Mouse (Mus musculus) liver, embryonic 12.5 days (tissue): ENCODE data around the gene Kif6. TPM values are rescaled to one million over a fixed set of nuclear protein-coding genes. Genes with fewer than 3 reads are reported as not detected.

ENCODE experiments used
- ATAC-seq: fragments of 200-750 bp; cut with Nextera tagmentation; 2 replicates; pipeline ENCODE4 v1.8.0; 2017; ENCODE audit warnings: moderate number of reproducible peaks, mild to moderate bottlenecking, moderate library complexity
- H3K27ac ChIP-seq: fragments of 300-500 bp; sonication (generic); 2 replicates; pipeline ENCODE4 v1.5.1; 2016; ENCODE audit warnings: mild to moderate bottlenecking
- H3K27me3 ChIP-seq: fragments of 300-500 bp; sonication (generic); replicated peaks from 2 replicates; pipeline ENCODE4 v1.6.1; 2016; ENCODE audit warnings: mild to moderate bottlenecking, moderate library complexity
- H3K36me3 ChIP-seq: fragments of 300-500 bp; sonication (generic); 2 replicates; pipeline ENCODE4 v1.6.1; 2016; ENCODE audit warnings: mild to moderate bottlenecking, moderate library complexity
- H3K4me1 ChIP-seq: fragments of 300-500 bp; sonication (generic); 2 replicates; pipeline ENCODE4 v1.6.1; 2016
- H3K4me2 ChIP-seq: fragments of 300-500 bp; sonication (generic); 2 replicates; pipeline ENCODE4 v1.6.1; 2016; ENCODE audit warnings: mild to moderate bottlenecking, moderate library complexity
- H3K4me3 ChIP-seq: fragments of 300-500 bp; sonication (generic); 2 replicates; pipeline ENCODE4 v1.5.1; 2016; ENCODE audit warnings: mild to moderate bottlenecking, moderate library complexity
- H3K9ac ChIP-seq: fragments of 300-500 bp; sonication (generic); 2 replicates; pipeline ENCODE4 v1.6.1; 2016; ENCODE audit warnings: mild to moderate bottlenecking, moderate library complexity
- H3K9me3 ChIP-seq: fragments of 300-500 bp; sonication (generic); replicated peaks from 2 replicates; pipeline ENCODE4 v1.6.1; 2016; ENCODE audit warnings: mild to moderate bottlenecking, moderate library complexity
- WGBS: fragments of 180-500 bp; shearing (Covaris S2); methylation state at CpG from one replicate; pipeline ENCODE4 v1.1.7; 2016; ENCODE audit not compliant: insufficient replicate concordance; 5-methylcytosine and 5-hydroxymethylcytosine counted together
- polyA plus RNA-seq: library from polyadenylated mRNA; unstranded; fragments of >200 nt; fragmentation: Nextera tagmentation; extraction: Ambion mirVana; gene quantifications from 2 replicates; pipeline ENCODE4 v1.2.1, GENCODE M21; 2016

Kif6 gene
- polyA plus RNA-seq, 1 experiment from 2014 or later = 0.44 TPM

DNA sequence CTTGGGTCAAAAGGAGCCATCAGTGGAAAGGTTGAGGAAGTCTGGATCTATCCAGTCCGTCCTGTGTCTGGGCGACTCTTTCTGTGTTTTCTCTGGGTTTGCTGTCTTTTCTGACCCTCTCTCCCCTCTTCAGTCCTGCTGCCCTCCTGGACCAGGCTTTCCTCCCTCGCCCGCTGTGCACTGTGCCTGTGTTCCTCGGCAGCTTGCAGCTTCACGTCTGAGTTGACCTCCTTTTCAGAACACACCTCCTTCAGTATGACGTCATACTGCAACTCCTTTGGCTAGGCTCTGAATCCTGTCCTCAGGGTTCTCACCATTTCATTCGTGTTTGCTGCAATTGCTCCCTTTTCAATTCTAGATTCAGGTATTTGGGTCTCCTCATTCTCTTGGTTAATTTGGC lies 18.1 kb downstream of the Kif6 start:
- Histone ChIP-seq H3K9me3 (no peaks in the 10 kb centered on the region), H3K4me2 (no peak overlapping the region), H3K27me3 (no peaks in the 10 kb centered on the region), H3K9ac (no peak overlapping the region), H3K36me3 (no peaks in the 10 kb centered on the region), H3K4me3 (no peak overlapping the region), H3K27ac (no peak overlapping the region), H3K4me1 (no peaks in the 10 kb centered on the region)
- no peak for ATAC-seq
- WGBS = 51% methylated on average over 8 of the region's 8 CpGs

DNA sequence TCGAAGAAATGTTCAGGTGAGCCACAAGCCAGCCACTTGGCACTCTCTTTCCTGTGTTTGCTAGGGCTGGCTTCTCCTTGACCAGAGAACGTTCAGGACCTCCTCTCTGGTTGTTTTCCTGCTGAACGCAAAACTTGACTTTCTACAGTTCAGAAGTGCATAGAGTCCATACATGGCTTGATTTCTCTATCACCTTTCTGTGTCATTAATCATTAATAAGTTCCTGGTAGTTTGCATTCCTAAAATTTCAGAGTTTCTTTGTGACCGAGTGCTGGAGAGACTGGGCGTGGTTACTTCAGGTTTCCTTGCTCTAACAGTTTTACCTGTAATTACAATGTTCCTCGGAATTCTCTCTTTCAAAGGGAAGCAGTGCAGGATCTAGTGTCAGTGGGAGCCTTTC lies 27.0 kb downstream of the Kif6 start:
- Histone ChIP-seq H3K36me3 (no peaks in the 10 kb centered on the region), H3K4me1 (no peaks in the 10 kb centered on the region), H3K27ac (no peak overlapping the region), H3K4me2 (no peak overlapping the region), H3K4me3 (no peak overlapping the region), H3K9me3 (no peaks in the 10 kb centered on the region), H3K27me3 (no peaks in the 10 kb centered on the region), H3K9ac (no peak overlapping the region)
- 67% methylated on average over 6 of the region's 6 CpGs for WGBS
- no peak for ATAC-seq

DNA sequence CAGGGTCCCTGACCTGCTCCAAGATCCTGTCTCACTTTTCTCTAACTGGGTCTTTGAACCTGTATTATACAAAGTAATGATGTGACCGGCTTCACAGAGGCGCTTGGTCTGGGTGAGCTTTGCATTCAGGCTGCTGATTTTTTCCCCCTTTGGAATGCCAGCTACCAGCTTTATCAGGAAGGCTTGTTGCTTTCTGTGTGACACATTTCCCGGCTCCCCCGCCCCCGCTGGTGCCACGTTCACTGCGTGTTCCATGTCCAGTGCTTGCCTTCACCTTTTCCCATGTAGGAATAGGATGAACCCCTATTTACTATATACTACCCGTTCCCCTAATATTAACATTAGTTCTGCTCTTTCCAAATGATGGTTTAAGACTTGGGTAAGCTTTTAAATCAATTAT lies 27.4 kb downstream of the Kif6 start:
- no peak overlapping the region for H3K27ac ChIP-seq

DNA sequence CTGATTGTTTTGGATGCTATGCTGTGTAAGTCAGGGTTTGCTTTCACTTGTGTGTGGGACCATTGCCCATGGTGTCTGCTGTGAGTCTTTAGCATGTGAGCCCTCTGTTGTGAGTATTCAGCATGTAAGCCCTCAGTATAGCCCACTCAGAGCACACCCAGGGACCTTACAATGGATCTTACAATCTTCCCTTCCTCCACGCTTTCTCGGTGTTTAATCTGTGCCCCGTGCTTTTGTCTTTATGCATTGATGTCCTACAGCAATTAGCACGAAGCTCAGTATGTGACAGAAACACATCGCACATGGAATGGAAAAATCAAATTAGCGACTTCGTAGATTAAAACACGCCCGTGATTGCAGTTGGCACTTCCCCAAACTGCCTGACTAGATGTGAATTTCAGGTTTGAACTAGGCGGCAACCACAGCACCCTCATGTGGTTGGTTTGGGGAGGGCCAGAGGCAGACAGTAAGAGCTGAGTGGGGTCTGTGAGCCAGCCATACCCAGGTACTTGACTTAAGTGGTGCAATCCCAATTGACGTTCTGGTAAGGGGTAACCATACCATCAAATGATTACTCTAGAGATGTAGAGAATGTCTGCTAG lies 28.1 kb downstream of the Kif6 start:
- H3K9me3 ChIP-seq = no peaks in the 10 kb centered on the region
- no peaks in the 10 kb centered on the region for H3K4me1 ChIP-seq
- H3K27ac ChIP-seq = no peak overlapping the region
- no peak for ATAC-seq
- H3K4me2 ChIP-seq = no peak overlapping the region
- H3K4me3 ChIP-seq = no peak overlapping the region
- WGBS = 71% methylated on average over 11 of the region's 11 CpGs
- no peak overlapping the region for H3K9ac ChIP-seq
- H3K27me3 ChIP-seq = no peaks in the 10 kb centered on the region
- no peaks in the 10 kb centered on the region for H3K36me3 ChIP-seq

More for the DNA sequence above, 27.4 kb downstream of the Kif6 start:
- Histone ChIP-seq H3K9me3 (no peaks in the 10 kb centered on the region), H3K27me3 (no peaks in the 10 kb centered on the region), H3K4me3 (no peak overlapping the region), H3K4me1 (no peaks in the 10 kb centered on the region), H3K9ac (no peak overlapping the region), H3K4me2 (no peak overlapping the region), H3K36me3 (no peaks in the 10 kb centered on the region)
- ATAC-seq = no peak
- WGBS = 71% methylated on average over 8 of the region's 8 CpGs

DNA sequence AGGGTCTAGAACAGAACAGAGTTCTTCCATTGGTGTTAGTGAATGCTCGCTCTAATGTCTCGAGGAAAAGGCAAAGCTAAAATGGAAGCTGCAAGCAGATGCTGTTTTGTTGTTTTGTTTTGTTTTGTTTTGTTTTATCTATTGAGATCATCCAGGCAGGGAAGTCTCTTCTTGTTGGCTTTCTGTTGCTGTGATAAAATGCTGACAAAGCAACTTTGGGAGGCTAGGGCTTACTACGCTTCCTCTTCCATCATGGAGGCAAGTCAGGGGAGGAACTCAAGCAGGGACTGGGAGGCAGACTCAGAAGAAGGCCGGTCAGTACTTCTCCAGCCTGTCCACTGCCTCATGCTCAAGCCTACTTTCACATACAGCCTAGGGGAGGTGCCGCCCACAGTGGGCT lies 31.3 kb downstream of the Kif6 start:
- H3K4me1 ChIP-seq = no peaks in the 10 kb centered on the region

GRCm38 (mm10) chr17:49648970-49649369 lies 34.0 kb downstream of the Kif6 start:
- Histone ChIP-seq H3K4me3 (no peak overlapping the region), H3K27ac (no peak overlapping the region), H3K4me2 (no peak overlapping the region), H3K9ac (no peak overlapping the region), H3K9me3 (0 out of 2 replicates have a peak, but pooled peaks cover 5% of the 10 kb centered on the region), H3K27me3 (no peaks in the 10 kb centered on the region), H3K4me1 (no peaks in the 10 kb centered on the region), H3K36me3 (no peaks in the 10 kb centered on the region)
- ATAC-seq = no peak
- 48% methylated on average over 2 of the region's 2 CpGs for WGBS

More for the DNA sequence above, 31.3 kb downstream of the Kif6 start:
- Histone ChIP-seq H3K9me3 (0 out of 2 replicates have a peak, but pooled peaks cover 5% of the 10 kb centered on the region), H3K36me3 (no peaks in the 10 kb centered on the region), H3K4me2 (no peak overlapping the region), H3K4me3 (no peak overlapping the region), H3K27me3 (no peaks in the 10 kb centered on the region), H3K27ac (no peak overlapping the region), H3K9ac (no peak overlapping the region)
- ATAC-seq = no peak
- WGBS = 81% methylated on average over 5 of the region's 5 CpGs

DNA sequence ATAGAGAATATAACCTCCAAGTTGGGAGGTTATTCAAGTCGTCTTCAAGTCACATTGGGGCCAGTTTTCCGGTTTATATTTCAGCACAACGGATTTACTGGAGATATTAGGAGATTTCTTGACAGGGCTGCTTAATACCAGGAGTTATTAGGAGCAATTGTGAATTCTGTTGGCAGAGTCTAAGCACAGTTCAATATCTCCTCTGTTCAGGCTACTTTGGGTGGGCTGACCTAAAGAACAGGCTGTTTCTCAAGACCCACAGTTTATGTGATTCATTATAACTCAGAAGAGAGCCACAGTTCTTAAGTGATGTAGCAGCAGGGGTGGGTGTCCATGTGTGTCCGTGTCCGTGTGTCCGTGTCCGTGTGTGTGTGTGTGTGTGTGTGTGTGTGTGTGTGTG lies 34.5 kb downstream of the Kif6 start:
- Histone ChIP-seq H3K9me3 (0 out of 2 replicates have a peak, but pooled peaks cover 5% of the 10 kb centered on the region), H3K4me2 (no peak overlapping the region), H3K4me3 (no peak overlapping the region), H3K36me3 (no peaks in the 10 kb centered on the region), H3K9ac (no peak overlapping the region), H3K4me1 (no peaks in the 10 kb centered on the region), H3K27me3 (no peaks in the 10 kb centered on the region), H3K27ac (no peak overlapping the region)
- 65% methylated on average over 7 of the region's 7 CpGs for WGBS
- ATAC-seq = no peak

DNA sequence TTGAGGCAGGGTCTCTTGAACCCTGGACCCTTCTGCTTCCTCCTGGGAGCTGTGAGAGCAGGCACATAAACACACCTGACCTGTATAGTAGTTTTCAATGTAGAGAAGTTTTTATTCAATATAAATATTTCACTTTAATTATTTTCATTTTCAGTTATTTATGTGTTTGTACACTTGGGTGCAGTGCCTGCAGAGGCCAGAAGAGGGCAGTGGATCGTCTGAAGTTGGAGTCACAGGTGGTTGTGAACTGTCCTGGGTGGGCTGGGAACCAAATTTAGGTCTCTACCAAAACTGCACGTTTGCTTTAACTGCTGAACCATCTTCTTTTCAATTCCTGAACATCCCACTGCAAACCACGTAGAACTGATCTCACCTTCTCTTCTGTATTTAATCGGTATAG lies 35.4 kb downstream of the Kif6 start:
- no peak overlapping the region for H3K27ac ChIP-seq
- H3K4me2 ChIP-seq = no peak overlapping the region
- H3K4me1 ChIP-seq = no peaks in the 10 kb centered on the region
- ATAC-seq = no peak
- WGBS = 64% methylated on average over 4 of the region's 4 CpGs
- no peaks in the 10 kb centered on the region for H3K36me3 ChIP-seq
- H3K4me3 ChIP-seq = no peak overlapping the region
- no peak overlapping the region for H3K9ac ChIP-seq
- H3K27me3 ChIP-seq = no peaks in the 10 kb centered on the region
- 0 out of 2 replicates have a peak, but pooled peaks cover 5% of the 10 kb centered on the region for H3K9me3 ChIP-seq

GRCm38 (mm10) chr17:49652357-49652756 lies 37.4 kb downstream of the Kif6 start:
- Histone ChIP-seq H3K9ac (no peak overlapping the region), H3K27ac (no peak overlapping the region), H3K4me2 (no peak overlapping the region), H3K27me3 (no peaks in the 10 kb centered on the region), H3K4me1 (no peaks in the 10 kb centered on the region), H3K4me3 (no peak overlapping the region), H3K9me3 (0 out of 2 replicates have a peak, but pooled peaks cover 5% of the 10 kb centered on the region), H3K36me3 (no peaks in the 10 kb centered on the region)
- ATAC-seq = no peak
- 55% methylated on average over 3 of the region's 3 CpGs for WGBS

GRCm38 (mm10) chr17:49652800-49653199 lies 37.9 kb downstream of the Kif6 start:
- Histone ChIP-seq H3K27ac (no peak overlapping the region), H3K9me3 (0 out of 2 replicates have a peak, but pooled peaks cover 5% of the 10 kb centered on the region), H3K4me1 (no peaks in the 10 kb centered on the region), H3K4me2 (no peak overlapping the region), H3K27me3 (no peaks in the 10 kb centered on the region), H3K9ac (no peak overlapping the region), H3K36me3 (no peaks in the 10 kb centered on the region), H3K4me3 (no peak overlapping the region)
- no peak for ATAC-seq
- WGBS = 59% methylated on average over 5 of the region's 5 CpGs

- 77% methylated on average over 6 of the region's 6 CpGs for WGBS
- no peak for ATAC-seq
- no peaks in the 10 kb centered on the region for H3K27me3 ChIP-seq
These were observed 46.7 kb downstream of the Kif6 start for GRCm38 (mm10) chr17:49661626-49662025.

GRCm38 (mm10) chr17:49666728-49667127 lies 51.8 kb downstream of the Kif6 start:
- 77% methylated on average over 5 of the region's 5 CpGs for WGBS
- Histone ChIP-seq H3K4me2 (no peak overlapping the region), H3K36me3 (no peaks in the 10 kb centered on the region), H3K9ac (no peak overlapping the region), H3K27ac (no peak overlapping the region), H3K9me3 (no peaks in the 10 kb centered on the region), H3K4me3 (no peak overlapping the region), H3K4me1 (no peaks in the 10 kb centered on the region), H3K27me3 (no peaks in the 10 kb centered on the region)
- no peak for ATAC-seq

More at GRCm38 (mm10) chr17:49661626-49662025, 46.7 kb downstream of the Kif6 start:
- Histone ChIP-seq H3K4me2 (no peak overlapping the region), H3K27ac (no peak overlapping the region), H3K4me1 (no peaks in the 10 kb centered on the region), H3K9me3 (no peaks in the 10 kb centered on the region), H3K9ac (no peak overlapping the region), H3K36me3 (no peaks in the 10 kb centered on the region), H3K4me3 (no peak overlapping the region)

DNA sequence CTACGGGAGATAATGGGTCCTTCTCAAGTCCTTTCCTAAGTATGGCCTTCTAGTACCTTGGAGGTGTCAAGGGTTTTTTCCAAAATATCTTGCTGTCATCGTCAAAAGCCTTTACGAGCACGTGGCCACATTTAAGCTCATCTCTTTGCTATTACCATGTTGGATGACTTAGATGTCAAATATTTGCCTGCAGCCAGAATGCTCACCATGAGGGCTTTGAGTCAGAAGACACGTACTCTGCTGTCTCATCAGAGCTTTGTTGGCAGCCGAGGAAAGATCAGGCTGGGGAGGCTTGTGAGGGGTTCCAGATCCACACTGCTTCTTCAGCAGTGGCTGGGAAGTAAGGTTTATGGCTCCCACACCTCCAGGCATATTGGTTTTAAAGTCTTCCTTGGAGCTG lies 53.4 kb downstream of the Kif6 start:
- Histone ChIP-seq H3K9me3 (no peaks in the 10 kb centered on the region), H3K4me1 (no peaks in the 10 kb centered on the region), H3K4me3 (no peak overlapping the region), H3K27ac (no peak overlapping the region), H3K4me2 (no peak overlapping the region), H3K36me3 (no peaks in the 10 kb centered on the region), H3K9ac (no peak overlapping the region), H3K27me3 (no peaks in the 10 kb centered on the region)
- no peak for ATAC-seq
- 68% methylated on average over 6 of the region's 6 CpGs for WGBS
